Mouse (Mus musculus) skeletal muscle tissue, adult 2 months (tissue): ENCODE results near the gene Fbxo36.

Experiments used
- DNase-seq: peaks from one replicate; pipeline ENCODE4 v3.0.0-alpha.2; 2012; ENCODE audit warnings: low read depth, low spot score

The Fbxo36 gene

DNA sequence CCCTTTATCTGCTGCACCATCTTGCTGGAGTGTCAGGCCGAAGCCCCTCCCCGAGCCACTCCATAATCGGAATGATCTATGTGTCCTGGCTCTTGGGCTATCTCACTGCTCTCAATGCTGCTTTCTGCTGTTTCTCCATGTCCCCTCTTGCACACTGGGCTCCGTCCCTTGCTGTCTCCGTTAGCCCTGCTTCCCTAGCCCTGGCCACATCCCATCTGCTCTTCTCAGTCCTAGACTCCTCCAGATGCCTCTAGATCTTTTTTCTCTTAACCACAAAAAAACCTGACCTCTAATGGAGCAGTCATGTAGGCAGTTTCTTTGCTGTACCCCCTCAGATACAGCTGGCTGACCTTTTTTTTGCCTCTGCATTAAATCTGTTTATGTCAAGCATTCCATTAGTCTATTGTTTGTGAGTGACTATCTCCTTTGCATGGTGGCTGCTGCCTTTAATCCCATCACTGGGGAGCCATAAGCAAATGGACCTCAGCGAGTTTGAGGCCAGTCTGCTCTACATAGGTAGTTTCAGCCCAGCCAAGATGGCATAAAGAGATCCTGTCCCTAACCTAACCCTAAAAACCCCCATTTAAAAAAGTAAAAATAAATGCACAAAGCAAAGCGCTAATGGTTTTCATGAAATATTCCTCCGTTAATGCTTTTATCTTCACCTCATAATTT, 49.8 kb downstream of the Fbxo36 start:
- DNase-seq: no peak

DNA sequence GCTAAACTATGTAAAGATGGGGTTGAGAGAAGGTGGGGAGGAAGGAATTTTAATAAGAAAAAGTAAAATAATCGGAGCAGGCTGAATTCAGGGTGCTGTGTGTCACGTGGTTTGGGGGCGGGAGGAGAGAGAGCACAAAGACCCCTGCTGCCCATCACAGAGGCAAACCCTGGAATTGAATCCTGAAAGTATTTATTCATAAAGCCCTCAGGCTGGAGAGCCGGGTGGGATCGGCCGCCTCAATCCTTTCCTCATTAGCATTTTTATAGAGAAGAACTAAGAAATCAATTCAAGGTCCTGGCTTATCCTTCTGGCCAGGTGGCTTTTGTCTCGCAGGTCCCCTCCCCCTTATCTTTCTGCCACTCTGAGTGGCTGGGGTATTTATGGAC, 50.4 kb downstream of the Fbxo36 start:
- no peak for DNase-seq

DNA sequence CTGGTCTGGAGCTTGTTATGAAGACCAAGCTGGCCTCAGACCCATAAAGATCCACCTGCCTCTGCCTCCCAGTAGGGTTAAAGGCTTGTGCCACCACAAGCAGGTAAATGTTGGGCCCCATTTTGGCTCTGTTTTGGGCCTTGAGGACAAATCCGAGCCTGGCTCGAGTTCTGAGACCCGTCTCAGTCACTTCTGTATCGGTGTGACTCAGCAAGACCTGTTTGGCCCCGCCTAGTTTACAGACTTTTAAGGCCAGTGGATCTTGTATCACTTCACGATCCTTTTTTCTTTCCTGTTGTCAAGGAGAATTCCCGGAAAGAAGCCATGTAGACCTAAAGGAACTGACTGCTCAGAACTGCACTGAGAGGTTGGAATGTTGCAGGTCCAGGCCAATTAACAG, 50.9 kb downstream of the Fbxo36 start:
- DNase-seq: no peak

DNA sequence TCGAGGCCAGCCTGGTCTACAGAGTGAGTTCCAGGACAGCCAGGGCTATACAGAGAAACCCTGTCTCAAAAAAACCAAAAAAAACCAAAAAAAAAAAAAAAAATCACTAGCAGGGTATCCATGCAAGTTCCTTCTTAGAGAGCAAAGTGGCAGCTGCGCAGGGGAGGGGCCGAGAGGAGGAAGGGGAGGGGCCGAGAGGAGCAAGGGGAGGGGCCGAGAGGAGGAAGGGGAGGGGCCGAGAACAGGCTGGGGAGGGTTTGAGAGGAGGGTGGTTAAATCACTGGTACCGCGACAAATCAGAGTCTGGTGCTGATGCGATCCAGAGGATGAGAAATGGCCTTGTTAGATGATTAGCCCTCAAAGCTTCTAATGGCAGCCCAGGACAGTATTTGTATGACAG, 52.1 kb downstream of the Fbxo36 start:
- DNase-seq: no peak

DNA sequence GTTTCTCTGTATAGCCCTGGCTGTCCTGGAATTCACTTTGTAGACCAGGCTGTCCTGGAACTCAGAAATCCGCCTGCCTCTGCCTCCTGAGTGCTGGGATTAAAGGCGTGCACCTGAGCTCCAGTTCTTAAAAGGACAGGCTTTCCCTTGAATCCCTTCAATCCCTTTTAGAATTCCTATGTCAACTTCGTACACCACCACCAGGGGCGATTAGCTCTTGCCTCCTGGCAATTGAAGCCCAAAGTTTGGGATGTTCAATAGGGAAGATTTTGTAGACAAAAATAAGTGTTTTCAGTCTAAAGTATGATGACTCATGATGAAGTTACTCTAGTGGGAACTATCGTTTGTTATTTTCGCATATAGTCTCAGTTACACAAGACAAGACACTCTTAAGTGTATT, 57.7 kb downstream of the Fbxo36 start:
- DNase-seq: no peak

DNA sequence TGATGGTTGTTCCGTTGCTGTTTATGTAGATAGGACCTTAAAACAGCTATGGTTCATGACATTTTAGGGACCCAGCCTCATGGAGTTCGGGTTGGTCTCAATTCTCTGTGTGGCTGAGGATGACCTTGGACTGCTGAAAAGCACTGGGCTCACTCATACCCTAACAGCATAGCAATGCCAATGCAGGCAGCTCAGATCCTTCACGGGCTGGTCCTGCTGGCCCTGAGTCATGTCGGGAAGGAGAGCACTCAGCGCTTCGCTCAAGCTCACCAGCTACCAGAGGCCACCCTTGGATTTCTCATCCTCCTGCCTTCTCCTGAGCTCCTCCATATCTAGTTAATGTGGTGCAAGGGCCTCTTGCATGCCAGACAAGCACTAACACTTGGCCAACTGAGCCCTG, 59.5 kb downstream of the Fbxo36 start:
- no peak for DNase-seq

DNA sequence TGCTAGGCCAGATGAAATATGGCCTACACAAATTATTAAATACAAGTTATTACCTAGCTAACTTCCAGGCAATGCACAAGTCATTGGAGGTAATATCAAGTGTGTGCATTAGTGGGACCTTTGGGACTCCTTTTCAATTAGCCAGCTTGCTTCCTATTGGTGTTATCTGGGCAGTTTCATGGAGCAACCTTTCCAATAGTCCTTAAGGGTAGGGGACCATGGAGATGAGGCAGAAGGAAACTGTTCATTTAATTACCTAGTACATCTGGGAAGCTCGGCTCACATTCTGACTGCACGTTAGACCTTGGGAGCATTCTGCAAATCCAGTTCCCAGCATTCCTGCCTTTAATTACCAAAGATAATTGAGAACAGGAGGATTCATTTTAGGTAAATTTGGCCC, 64.8 kb downstream of the Fbxo36 start:
- no peak for DNase-seq

DNA sequence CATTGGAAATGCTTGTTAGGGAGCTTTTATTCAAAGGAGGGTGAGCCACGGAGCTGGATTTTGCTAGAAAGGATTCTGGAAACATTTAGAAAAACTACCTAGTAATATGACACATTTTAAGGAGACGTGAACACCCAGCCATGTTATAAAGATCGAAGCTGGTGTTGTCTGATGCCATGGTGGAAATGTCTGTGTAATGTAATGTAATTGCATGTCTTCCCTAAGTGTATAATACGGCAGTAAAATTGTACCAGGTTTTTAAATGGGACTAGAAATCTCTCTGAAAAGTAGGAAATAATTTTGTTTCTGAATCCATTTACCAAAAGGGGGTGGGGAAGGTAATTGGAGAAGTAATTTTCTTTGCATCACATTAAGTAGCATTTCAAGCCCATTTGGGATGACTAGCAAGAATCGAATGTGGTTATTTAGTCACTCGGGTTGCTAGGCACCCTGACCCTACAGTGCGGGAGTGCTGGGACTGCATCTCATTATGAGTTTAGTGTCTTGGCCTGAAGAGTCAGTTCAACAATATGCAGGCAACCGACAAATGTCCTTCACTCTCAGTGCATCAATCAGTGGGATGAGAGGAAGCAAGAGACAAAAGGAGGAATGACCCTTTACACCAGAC, 70.7 kb downstream of the Fbxo36 start:
- DNase-seq: no peak

DNA sequence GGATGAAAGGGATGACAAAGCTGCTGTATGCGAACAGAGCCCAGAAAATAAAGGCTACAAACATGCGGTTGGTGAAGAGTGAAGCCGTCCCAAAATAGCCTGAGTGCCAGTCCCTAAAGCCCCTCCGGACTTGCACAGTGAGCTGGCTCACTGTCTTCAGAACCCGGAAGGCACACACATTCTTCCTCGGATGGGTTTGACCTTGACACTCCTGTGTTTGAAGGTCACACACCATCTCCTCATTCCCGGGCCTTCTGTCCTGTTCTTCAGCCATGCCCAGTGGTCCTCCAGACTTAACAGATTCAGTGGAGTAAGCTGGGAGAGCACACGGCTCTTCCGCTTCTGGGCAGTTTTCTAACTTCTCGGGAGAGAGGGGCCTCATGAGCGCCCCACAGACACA, 72.9 kb downstream of the Fbxo36 start:
- no peak for DNase-seq

DNA sequence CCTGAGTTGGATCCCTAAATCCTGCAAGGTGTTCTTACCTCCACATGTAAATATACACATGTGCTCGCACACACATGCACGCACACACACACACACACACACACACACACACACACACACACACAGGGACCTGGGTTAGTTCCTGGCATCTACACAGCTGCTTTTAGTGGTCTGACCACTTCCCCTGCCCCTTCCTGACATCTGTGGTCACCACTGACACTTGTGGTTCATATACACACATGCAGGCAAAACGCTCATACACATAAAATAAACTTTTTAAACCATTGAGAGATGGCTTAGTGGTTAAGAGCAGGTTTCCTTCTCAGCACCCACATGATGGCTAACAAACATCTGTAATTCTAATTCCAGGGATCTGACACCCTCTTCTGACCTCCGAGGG, 75.4 kb downstream of the Fbxo36 start:
- DNase-seq: no peak

DNA sequence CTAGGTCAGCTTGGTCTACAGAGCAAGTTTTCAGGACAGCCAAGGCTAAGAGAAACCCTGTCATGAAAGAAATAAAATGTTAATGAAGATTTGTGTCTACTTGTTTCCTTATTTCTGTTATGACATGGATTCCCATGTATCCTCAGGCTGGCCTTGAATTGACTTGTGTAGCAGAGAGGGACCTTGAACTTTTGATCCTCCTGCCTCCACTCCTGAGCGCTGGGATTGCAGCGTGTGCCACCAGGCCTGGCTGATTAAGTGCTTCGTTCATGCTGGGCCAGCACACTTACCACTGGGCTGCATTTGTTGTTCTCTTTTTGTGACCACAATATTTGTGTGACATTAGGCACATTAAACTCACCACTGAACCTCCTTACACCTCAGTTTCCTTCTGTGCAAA, 79.2 kb downstream of the Fbxo36 start:
- DNase-seq: no peak

DNA sequence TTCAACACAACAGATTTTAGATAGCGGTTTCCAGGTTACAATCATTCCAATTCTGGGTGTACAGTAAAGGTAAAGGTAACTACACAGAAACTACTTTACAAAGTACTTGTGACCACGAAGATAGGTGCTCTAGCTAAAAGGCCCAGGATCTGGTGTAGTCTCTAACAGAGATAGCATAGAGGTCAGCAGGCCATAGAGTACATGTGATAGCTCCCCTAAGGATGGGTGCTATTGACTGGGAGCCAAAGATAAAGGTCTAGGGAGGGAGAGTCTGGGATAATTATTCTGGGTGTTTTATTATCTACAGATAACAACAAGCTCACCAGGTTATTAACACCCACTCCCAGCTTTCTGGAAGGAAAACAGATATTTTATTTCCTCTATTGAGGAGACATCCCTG, 83.8 kb downstream of the Fbxo36 start:
- no peak for DNase-seq

DNA sequence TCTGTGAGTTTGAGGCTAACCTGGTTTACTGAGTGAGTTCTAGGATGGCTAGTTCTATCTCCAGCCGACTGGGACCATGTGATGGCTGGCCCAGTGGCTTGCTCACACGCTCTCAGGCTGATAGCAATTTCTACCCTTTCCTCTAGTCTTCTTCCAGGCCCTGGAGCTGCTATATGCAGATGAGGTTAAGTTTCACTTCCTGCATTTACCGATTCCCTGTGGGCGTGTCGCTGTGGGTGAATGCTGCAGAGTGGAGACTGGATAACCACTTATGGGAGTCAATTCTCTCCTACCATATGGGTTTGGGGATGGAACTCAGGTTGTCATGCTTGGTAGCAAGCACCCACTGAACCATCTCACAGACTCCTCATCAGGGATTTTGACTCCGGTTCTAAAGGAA, 84.5 kb downstream of the Fbxo36 start:
- DNase-seq: no peak

DNA sequence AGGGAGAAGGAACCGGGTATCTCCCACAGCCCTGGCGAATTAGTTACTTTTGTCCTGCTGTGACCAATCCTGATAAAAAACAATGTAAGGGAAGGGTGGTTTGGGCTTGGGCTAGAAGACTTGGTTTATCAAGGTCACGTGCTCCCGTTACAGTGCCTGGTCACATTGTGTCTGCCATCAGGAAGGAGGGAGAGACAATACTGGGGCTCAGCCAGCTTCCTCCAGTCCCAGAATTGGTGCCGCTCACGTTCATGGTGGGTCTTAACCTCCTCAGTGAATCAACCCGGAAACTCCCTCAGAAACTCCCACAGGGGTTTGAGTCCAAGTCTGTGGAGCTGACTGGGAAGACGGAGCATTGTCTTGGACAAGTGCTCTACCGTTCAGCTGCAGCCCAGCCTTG, 86.0 kb downstream of the Fbxo36 start:
- no peak for DNase-seq

DNA sequence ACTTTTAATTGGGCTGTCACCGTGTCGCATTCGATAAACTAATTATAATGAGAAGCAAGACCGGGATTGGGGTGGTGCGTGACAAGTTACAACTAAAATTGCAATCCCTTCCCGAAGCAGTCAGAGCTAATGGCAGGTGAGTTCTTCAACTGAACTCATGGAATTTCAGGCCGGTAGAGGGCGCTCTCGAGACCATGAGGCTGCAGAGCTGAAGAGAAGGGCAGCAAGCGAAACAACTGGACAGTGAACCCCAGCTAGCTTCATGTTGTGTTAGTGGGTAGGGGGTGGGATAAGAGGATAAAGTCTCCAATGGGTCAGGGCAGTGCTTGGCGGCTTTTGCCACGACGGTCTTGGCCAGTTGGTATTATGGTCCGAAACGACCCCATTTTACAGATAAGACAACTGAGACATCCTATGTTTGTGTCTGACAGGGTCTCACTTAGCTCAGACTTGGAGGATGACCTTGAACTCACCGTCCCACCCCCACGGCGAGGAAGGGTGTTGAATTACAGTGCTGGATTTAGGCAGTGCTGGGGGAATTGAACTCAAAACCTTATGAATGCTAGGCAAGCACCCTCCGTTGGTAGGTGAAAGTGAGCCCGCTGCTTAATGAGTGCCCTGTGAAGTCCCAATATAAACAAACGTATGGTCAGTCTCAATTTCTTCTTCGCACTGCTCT, 94.0 kb downstream of the Fbxo36 start:
- no peak for DNase-seq

DNA sequence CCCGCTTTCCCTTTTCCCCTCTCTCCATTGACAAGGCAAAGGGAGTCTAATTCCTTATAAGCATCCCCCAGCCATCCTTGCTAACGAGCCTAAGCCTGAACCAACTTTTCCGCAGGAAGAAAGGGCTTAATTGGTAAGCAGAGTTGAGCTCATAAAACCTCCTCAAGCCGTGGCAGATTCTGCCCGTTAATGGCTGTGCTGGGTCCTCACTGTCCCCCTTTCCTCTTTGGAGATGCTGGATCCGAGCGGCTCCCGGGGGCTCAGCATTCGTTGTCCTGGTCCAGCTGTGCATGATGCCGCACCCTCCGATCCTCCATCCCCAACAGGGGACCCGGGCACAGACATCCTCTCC, 94.5 kb downstream of the Fbxo36 start:
- no peak for DNase-seq

DNA sequence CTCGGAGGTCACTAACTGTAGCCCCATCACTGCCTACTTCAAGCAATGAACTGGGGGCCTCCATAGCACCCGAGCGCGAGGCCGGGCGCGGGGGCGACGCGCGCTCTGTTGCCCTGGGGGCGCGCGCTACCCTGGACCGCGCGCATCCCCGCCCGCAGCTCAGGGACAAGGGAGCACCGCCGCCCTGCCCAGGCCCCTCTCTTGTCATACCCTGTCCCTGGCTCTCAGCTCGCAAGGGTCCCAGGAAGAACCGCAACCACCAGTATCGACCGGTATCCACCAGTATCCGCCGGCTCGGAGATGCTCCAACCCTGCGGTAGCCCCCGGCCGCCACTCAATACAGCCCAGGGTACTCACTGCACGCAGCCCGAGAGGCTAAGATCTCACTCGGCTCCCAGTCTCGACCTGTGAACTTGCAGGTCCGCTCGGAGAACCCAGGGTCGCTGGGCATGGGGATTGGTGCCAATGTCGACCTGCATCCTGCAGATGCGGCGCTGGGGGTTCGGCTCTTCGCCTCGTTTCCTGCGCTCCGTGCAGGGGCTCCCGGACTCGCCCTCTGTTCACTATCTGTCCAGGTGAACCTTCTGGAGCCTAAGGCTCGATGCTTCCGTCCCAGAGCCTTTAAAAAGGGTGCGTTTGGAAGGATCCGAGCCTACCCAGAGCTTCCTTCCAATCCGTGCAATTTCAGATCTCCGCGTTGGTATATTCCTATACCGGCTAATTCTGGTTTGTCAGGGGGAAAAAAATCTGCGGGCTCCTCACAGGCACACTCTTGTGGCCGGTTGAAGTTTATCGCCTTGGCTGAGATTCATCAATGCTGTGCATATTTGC, 95.1 kb downstream of the Fbxo36 start, which contains the start of gene Slc16a14:
Gene Slc16a14 (minus strand): TSS at position 632 of the 831 bp plus-strand sequence.
- DNase-seq: no peak

DNA sequence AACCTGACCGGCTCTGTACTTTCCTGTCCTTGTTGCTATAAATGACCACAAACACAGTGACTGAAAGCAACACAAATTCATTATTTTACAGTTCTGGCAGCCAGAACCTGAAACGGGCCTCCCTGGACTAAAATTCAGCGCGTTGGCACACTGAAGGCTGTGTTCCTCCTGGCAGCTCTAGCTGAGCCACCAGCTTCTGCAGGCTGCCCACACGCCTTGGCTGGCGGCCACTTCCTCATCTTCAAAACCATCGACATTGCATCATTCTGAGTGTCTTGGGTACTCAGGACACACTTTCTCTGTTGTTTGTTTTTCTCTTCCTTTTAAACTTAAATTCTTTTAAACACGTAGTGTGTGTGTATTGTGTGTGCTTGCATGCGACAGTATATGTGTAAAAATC, 96.0 kb downstream of the Fbxo36 start:
- DNase-seq: peak; percentile 21

DNA sequence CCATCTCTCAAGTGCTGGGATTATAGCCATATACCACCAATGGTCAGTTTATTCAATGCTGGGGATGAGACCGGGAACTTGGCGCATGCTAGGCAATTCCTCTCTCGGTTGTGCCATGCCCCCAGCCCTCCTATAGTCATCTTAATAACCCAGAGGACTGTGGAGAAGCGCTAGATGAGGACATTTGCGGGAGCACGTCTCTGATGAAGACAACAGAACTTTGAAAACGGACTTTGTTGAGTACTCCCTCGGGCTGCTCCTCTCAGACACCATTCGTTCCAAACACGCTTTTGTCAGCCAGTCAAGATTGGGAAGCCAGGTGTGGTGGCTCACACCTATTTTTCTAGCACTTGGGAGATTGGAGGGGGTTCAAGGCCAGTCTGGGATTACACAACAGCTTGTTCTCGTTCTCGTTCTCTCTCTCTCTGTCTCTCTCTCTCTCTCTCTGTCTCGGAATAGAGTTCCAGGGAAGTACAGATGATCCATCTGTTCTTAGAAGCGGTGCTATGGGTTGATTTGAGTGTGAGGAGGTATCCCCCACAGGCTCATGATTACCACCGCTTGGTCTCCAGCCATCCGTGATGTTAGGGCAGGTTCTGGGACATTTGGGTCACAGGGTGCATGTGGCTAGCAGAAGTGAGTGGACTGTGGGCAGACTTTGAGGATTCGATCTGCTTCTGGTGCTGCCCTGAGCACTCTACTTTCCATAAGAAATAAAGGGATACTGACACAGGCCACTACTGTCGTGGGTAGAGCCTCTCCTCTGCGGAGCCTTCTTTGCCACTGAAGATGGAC, 97.3 kb downstream of the Fbxo36 start:
- DNase-seq: no peak

DNA sequence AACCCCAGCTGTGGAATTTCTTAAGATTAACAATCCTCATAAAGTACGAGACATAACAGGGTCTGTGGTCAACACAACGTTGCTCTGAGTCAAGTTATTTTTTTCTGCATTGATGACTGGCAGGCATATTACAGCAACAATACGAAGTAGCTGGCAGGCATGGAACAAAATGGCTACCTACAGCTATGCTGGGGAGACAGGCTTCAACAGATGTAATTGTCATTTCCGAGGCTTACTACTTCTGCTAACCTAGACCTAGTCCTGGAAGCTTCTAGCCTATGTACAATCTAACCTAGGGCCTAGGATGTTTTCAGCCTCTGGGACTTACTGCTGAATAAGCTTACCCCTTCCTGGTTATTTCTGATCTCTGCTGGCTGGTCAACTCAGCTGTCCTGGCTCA, 99.8 kb downstream of the Fbxo36 start:
- no peak for DNase-seq

DNA sequence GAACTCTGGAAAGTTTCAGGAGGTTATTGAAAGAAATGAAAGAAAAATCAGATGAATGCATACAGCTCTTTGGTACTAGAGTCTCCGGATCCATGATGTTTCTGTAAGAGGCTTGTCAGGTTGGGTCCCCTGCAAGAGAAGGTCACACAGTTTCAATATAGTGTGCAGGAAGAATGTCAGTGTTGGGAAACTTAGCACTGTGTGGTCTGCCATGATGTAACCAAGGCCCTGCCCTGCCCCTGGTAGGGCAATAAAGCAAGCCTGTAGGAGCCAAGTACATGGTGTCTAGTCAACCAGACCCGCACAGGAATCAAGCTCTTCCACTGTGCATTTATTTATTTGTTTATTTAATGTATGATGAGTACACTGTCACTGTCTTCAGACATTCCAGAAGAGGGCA, 100.7 kb downstream of the Fbxo36 start:
- no peak for DNase-seq

DNA sequence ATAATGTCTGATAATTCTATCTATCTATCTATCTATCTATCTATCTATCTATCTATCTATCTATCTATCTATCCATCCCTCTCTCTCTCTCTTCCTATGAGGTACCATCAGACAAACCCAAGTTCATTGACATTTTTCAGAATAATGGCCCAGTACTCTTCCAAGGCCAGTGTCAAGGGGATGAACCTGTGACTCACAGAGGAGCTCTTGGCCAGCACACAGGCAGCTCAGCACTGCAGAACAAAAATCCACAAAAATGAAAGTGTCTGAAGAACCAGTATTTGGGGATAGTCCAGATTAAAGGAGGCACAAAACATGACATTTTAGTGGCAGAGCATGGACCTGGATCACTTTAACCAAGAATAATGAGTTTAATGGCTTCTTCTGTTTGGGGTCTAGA, 103.0 kb downstream of the Fbxo36 start:
- no peak for DNase-seq
